Mouse (Mus musculus) CH12.LX (cell line): Measurements from ENCODE around the gene Hpse2. TPM values are rescaled to one million over a fixed set of nuclear protein-coding genes. Genes with fewer than 3 reads are reported as not detected.

ENCODE experiments used
- DNase-seq: peaks from one replicate; pipeline ENCODE4 v3.0.0-alpha.2; 2013; ENCODE audit errors: extremely low read depth
- H3K27ac ChIP-seq: 2 replicates; pipeline ENCODE4 v1.5.1; 2012; ENCODE audit warnings: low read depth, mild to moderate bottlenecking, control low read depth, moderate library complexity; ENCODE audit not compliant: insufficient read depth
- H3K27me3 ChIP-seq: replicated peaks from 2 replicates; pipeline ENCODE3; 2012; ENCODE audit warnings: inconsistent platforms
- H3K36me3 ChIP-seq, 2 experiments: replicated peaks in 1 of 2; 2 replicates each; pipeline versions ENCODE3 to v1.6.1; 2012; ENCODE audit warnings: inconsistent platforms in 1 of 2, low read length in 1 of 2, mild to moderate bottlenecking in 1 of 2, mixed read lengths in 1 of 2, moderate library complexity in 1 of 2; ENCODE audit not compliant: control insufficient read depth in 1 of 2, insufficient read depth in 1 of 2
- H3K4me1 ChIP-seq, 2 experiments: 2 replicates each; pipeline ENCODE4 v1.6.1; 2012; ENCODE audit warnings: inconsistent platforms in 1 of 2, moderate library complexity in 1 of 2; ENCODE audit not compliant: insufficient read depth in 2 of 2, control insufficient read depth in 1 of 2
- H3K4me2 ChIP-seq: 2 replicates; pipeline ENCODE4 v1.6.1; 2012; ENCODE audit warnings: low read depth, mild to moderate bottlenecking, control low read depth; ENCODE audit not compliant: poor library complexity, insufficient read depth, severe bottlenecking
- H3K4me3 ChIP-seq, 3 experiments: fragments of 150-350 bp in 1 of 3; sonication (generic) in 1 of 3; replicated peaks in 1 of 3; 2 replicates each; pipeline versions ENCODE3 to v1.5.1; 2011 to 2012; ENCODE audit warnings: low read depth in 2 of 3, low read length in 2 of 3, mild to moderate bottlenecking in 2 of 3, moderate library complexity in 2 of 3, control low read depth in 1 of 3, improper control_type of control experiment in 1 of 3, inconsistent platforms in 1 of 3, mixed read lengths in 1 of 3; ENCODE audit not compliant: poor library complexity in 1 of 3
- H3K79me2 ChIP-seq: replicated peaks from 2 replicates; pipeline ENCODE4 v1.6.1; 2012; ENCODE audit warnings: mild to moderate bottlenecking, moderate library complexity; ENCODE audit not compliant: control insufficient read depth, poor library complexity, insufficient read depth, severe bottlenecking; ENCODE audit errors: extremely low read depth
- H3K9ac ChIP-seq: 2 replicates; pipeline ENCODE4 v1.6.1; 2012; ENCODE audit warnings: low read depth, mild to moderate bottlenecking, control low read depth, moderate library complexity; ENCODE audit not compliant: insufficient read depth
- H3K9me3 ChIP-seq: replicated peaks from 2 replicates; pipeline ENCODE3; 2012; ENCODE audit warnings: low read length, inconsistent platforms, mixed read lengths
- BHLHE40 ChIP-seq: IDR thresholded peaks from 2 replicates; pipeline ENCODE4 v1.6.1; 2011; ENCODE audit warnings: mild to moderate bottlenecking, low read depth, low read length, improper control_type of control experiment
- CHD1 ChIP-seq: IDR thresholded peaks from 2 replicates; pipeline ENCODE4 v1.6.1; 2012; ENCODE audit warnings: low read depth, low read length, improper control_type of control experiment, inconsistent platforms
- CHD2 ChIP-seq: IDR thresholded peaks from 2 replicates; pipeline ENCODE4 v1.6.1; 2011; ENCODE audit warnings: low read length, improper control_type of control experiment
- ELF1 ChIP-seq: IDR thresholded peaks from 2 replicates; pipeline ENCODE4 v1.6.1; 2014; ENCODE audit warnings: low read depth, mild to moderate bottlenecking, inconsistent platforms, low read length, improper control_type of control experiment
- ETS1 ChIP-seq: conservative IDR thresholded peaks from 2 replicates; pipeline ENCODE4 v1.6.1; 2012; ENCODE audit warnings: low read depth, mild to moderate bottlenecking, inconsistent platforms, low read length, improper control_type of control experiment, moderate library complexity
- GABPA ChIP-seq: IDR thresholded peaks from 2 replicates; pipeline ENCODE4 v1.6.1; 2012; ENCODE audit warnings: low read depth, low read length, improper control_type of control experiment, inconsistent platforms; ENCODE audit not compliant: insufficient replicate concordance
- HCFC1 ChIP-seq: IDR thresholded peaks from 2 replicates; pipeline ENCODE4 v1.6.1; 2012; ENCODE audit warnings: low read depth, mild to moderate bottlenecking, inconsistent platforms, low read length, improper control_type of control experiment
- IRF4 ChIP-seq: IDR thresholded peaks from 2 replicates; pipeline ENCODE4 v1.6.1; 2014; ENCODE audit warnings: low read depth, mild to moderate bottlenecking, inconsistent platforms, low read length, improper control_type of control experiment
- JUN ChIP-seq: IDR thresholded peaks from 2 replicates; pipeline ENCODE4 v1.6.1; 2011; ENCODE audit warnings: low read depth, mild to moderate bottlenecking, low read length, improper control_type of control experiment, moderate library complexity; ENCODE audit not compliant: insufficient read depth
- KAT2A ChIP-seq: IDR thresholded peaks from 2 replicates; pipeline ENCODE4 v1.6.1; 2012; ENCODE audit warnings: low read length, improper control_type of control experiment, inconsistent platforms; ENCODE audit not compliant: insufficient replicate concordance
- MAFK ChIP-seq: IDR thresholded peaks from 2 replicates; pipeline ENCODE4 v1.6.1; 2011; ENCODE audit warnings: low read length, improper control_type of control experiment; ENCODE audit not compliant: insufficient replicate concordance
- MAZ ChIP-seq: IDR thresholded peaks from 2 replicates; pipeline ENCODE4 v1.6.1; 2012; ENCODE audit warnings: low read depth, mild to moderate bottlenecking, inconsistent platforms, low read length, improper control_type of control experiment, moderate library complexity
- MEF2A ChIP-seq: IDR thresholded peaks from 2 replicates; pipeline ENCODE4 v1.6.1; 2014; ENCODE audit warnings: low read depth, mild to moderate bottlenecking, inconsistent platforms, low read length, improper control_type of control experiment, borderline replicate concordance
- MXI1 ChIP-seq: IDR thresholded peaks from 2 replicates; pipeline ENCODE4 v1.6.1; 2011; ENCODE audit warnings: mild to moderate bottlenecking, low read depth, low read length, improper control_type of control experiment
- NRF1 ChIP-seq: IDR thresholded peaks from 2 replicates; pipeline ENCODE4 v1.6.1; 2014; ENCODE audit warnings: low read depth, mild to moderate bottlenecking, inconsistent platforms, low read length, improper control_type of control experiment, moderate library complexity
- PAX5 ChIP-seq: IDR thresholded peaks from 2 replicates; pipeline ENCODE4 v1.6.1; 2012; ENCODE audit warnings: low read length, inconsistent platforms, mixed read lengths
- POLR2A ChIP-seq: IDR thresholded peaks from 2 replicates; pipeline ENCODE4 v1.6.1; 2011; ENCODE audit warnings: low read depth, mild to moderate bottlenecking, improper control_type of control experiment, low read length
- RCOR1 ChIP-seq: conservative IDR thresholded peaks from 2 replicates; pipeline ENCODE4 v1.6.1; 2012; ENCODE audit warnings: low read depth, mild to moderate bottlenecking, inconsistent platforms, low read length, improper control_type of control experiment
- SIN3A ChIP-seq: IDR thresholded peaks from 2 replicates; pipeline ENCODE4 v1.6.1; 2012; ENCODE audit warnings: low read length, improper control_type of control experiment, inconsistent platforms
- UBTF ChIP-seq: IDR thresholded peaks from 2 replicates; pipeline ENCODE4 v1.6.1; 2012; ENCODE audit warnings: low read depth, mild to moderate bottlenecking, inconsistent platforms, low read length, improper control_type of control experiment, moderate library complexity
- USF1 ChIP-seq: IDR thresholded peaks from 2 replicates; pipeline ENCODE4 v1.6.1; 2014; ENCODE audit warnings: low read depth, mild to moderate bottlenecking, inconsistent platforms, low read length, improper control_type of control experiment
- ZC3H11A ChIP-seq: IDR thresholded peaks from 2 replicates; pipeline ENCODE4 v1.6.1; 2012; ENCODE audit warnings: low read depth, mild to moderate bottlenecking, inconsistent platforms, low read length, improper control_type of control experiment
- ZKSCAN1 ChIP-seq: IDR thresholded peaks from 2 replicates; pipeline ENCODE4 v1.6.1; 2012; ENCODE audit warnings: low read depth, inconsistent platforms, low read length, improper control_type of control experiment, borderline replicate concordance
- ZMIZ1 ChIP-seq: IDR thresholded peaks from 2 replicates; pipeline ENCODE4 v1.6.1; 2012; ENCODE audit warnings: low read depth, mild to moderate bottlenecking, inconsistent platforms, low read length, improper control_type of control experiment
- ZNF384 ChIP-seq: IDR thresholded peaks from 2 replicates; pipeline ENCODE4 v1.6.1; 2012; ENCODE audit warnings: low read depth, low read length, improper control_type of control experiment, inconsistent platforms
- dilution Hi-C: fragments of 300-500 bp; cut with MboI; formaldehyde crosslinking; loops from 2 replicates; pipeline ENCODE4 v1.14.3; 2020; ENCODE audit warnings: low sequenced_read_pairs; ENCODE audit not compliant: extremely low pct_unique_long_range_greater_than_20kb, extremely low pct_ligation_motif_present
- in situ Hi-C: fragments of 300-500 bp; cut with MboI; formaldehyde crosslinking; loops from 3 replicates; pipeline ENCODE4 v1.14.3; 2019; ENCODE audit warnings: low sequenced_read_pairs, low pct_ligation_motif_present, low pct_unique_long_range_greater_than_20kb, mixed read lengths
- polyA plus RNA-seq: library from polyadenylated mRNA; unstranded; fragments of >175 nt; gene quantifications from 2 replicates; pipeline ENCODE4 v1.2.1, GENCODE M21; 2012; ENCODE audit warnings: low read depth; ENCODE audit not compliant: insufficient read length
- total RNA-seq, 2 experiments: library from RNA; depleted of rRNA; stranded (reverse); fragments of 300-350 nt in 1 of 2; fragments of >200 nt in 1 of 2; gene quantifications; 2 replicates each; pipeline ENCODE4 v1.2.3; 2012 to 2014

Hpse2 gene
- total and polyA plus RNA-seq, 3 experiments: not detected

DNA sequence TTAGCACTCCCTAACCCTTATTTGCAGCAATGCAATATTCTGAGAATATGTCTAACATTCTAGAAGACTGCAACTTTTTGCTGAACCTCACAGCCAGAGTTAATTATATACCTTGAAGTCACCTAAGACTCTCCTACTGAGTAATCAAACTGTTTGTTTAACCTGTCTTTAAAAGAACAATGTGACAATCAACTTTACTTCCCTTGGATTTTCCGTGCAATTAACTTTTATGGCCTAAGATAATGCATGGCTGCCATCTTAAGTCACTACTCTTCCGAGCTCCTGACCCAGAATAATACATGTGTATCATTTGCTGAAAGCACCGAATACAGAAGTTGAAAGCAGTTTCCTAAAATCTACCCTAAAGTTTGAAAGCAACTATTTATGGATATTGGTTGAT, 407.6 kb downstream of the Hpse2 start:
- in situ Hi-C loops: no loop called here
- no peak overlapping the region for H3K9ac ChIP-seq
- no peak overlapping the region for H3K4me3 ChIP-seq
- no peaks in the 10 kb centered on the region for H3K27me3 ChIP-seq
- no peak for TF ChIP-seq ZC3H11A
- TF ChIP-seq, all 38 proteins: peak for 0
- DNase-seq: no peak
- Histone ChIP-seq H3K4me1 (peaks cover 0 to 5% of the 10 kb centered on the region in 2 experiments; a peak in 1 of 4 replicates), H3K9me3 (peaks cover 3% of the 10 kb centered on the region), H3K36me3 (no peaks in the 10 kb centered on the region), H3K4me2 (no peak overlapping the region), H3K79me2 (no peaks in the 10 kb centered on the region), H3K27ac (no peak overlapping the region)
- dilution Hi-C loops: no loop called here

DNA sequence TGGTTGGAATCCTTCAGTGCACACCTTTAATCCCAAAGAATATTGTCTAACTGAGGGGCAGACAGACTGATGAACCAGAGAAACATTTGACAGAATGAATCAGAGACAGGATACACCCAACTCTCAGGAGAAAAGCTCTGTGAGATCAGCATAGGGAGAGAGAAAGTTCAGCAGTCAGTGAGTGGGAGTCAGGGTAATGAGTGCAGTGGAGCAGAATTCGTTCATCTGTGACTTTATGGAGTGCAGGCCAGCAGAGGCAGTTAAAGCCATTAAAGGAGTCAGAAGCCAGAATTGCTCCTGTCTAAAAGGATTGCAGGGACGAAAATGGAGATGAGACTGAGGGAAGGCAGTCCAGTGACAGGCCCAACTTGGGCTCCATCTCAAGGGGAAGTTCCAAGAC, 410.2 kb downstream of the Hpse2 start:
- in situ Hi-C loops: no loop called here
- H3K27ac ChIP-seq: no peak overlapping the region
- TF ChIP-seq BHLHE40 (no peak), POLR2A (no peak), ZKSCAN1 (no peak), GABPA (no peak), MAZ (no peak), USF1 (no peak), ELF1 (no peak), CHD2 (no peak), HCFC1 (no peak), NRF1 (no peak), UBTF (no peak), ETS1 (no peak), ZC3H11A (no peak)
- TF ChIP-seq, all 38 proteins: peak for 0
- dilution Hi-C loops: no loop called here
- H3K36me3 ChIP-seq: no peaks in the 10 kb centered on the region
- peaks cover 0 to 5% of the 10 kb centered on the region in 2 experiments; a peak in 1 of 4 replicates for H3K4me1 ChIP-seq
- peaks cover 3% of the 10 kb centered on the region for H3K9me3 ChIP-seq
- no peak overlapping the region for H3K4me3 ChIP-seq
- no peak for DNase-seq
- H3K79me2 ChIP-seq: no peaks in the 10 kb centered on the region
- H3K9ac ChIP-seq: no peak overlapping the region
- H3K4me2 ChIP-seq: no peak overlapping the region
- H3K27me3 ChIP-seq: no peaks in the 10 kb centered on the region

DNA sequence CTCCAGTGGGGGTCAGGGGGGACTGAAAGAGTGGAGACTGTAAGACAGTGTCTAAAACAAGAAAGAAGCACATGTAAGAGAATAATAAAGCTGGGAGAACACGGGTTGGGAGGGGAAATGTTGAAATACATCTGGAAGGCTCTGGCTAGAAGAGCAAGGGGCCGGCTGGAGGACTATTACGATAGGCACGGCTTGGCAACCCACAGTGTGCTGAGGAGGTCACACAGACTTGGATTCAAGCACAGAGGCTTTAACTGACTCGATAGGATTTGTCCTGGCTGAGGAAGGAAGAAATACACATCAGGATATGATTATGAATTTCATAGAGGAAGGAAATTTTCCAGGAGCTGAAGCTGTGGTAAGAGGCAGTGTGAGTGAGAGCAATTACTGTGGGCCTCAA, 414.4 kb downstream of the Hpse2 start:
- Histone ChIP-seq H3K9me3 (peaks cover 3% of the 10 kb centered on the region), H3K79me2 (no peaks in the 10 kb centered on the region), H3K4me2 (no peak overlapping the region), H3K9ac (no peak overlapping the region), H3K36me3 (no peaks in the 10 kb centered on the region), H3K27ac (no peak overlapping the region), H3K27me3 (no peaks in the 10 kb centered on the region), H3K4me1 (peaks cover 0 to 13% of the 10 kb centered on the region in 2 experiments; a peak in 2 of 4 replicates), H3K4me3 (no peak overlapping the region)
- no peak for DNase-seq
- no peak for TF ChIP-seq IRF4
- TF ChIP-seq ETS1: no peak
- TF ChIP-seq CHD1: no peak
- TF ChIP-seq MXI1: no peak
- no peak for TF ChIP-seq SIN3A
- no peak for TF ChIP-seq JUN
- TF ChIP-seq HCFC1: no peak
- TF ChIP-seq ZMIZ1: no peak
- no peak for TF ChIP-seq RCOR1
- no peak for TF ChIP-seq ZC3H11A
- TF ChIP-seq MAFK: no peak
- no peak for TF ChIP-seq PAX5
- TF ChIP-seq MEF2A: no peak
- TF ChIP-seq KAT2A: no peak
- no peak for TF ChIP-seq ZNF384
- no peak for TF ChIP-seq CHD2
- TF ChIP-seq BHLHE40: no peak
- in situ Hi-C loops (no loop called here), dilution Hi-C loops (no loop called here)
